ENCODE assay signal across 8 mouse cellular contexts in genomic region chr11:31671354-31672169, GRCm38 (mm10). TPM values are rescaled to one million over a fixed set of nuclear protein-coding genes. Genes with fewer than 3 reads are reported as not detected.
DNase-seq lines count a peak whose midpoint lies in the region; ATAC-seq lines count a peak whose summit lies in the region.

TSS of gene Bod1 (minus strand) at chr11:31671885.

- H3K4me1 ChIP-seq in hindbrain, embryonic 13.5 days (replicated peaks), result peaks cover 23% of the 10 kb centered on the region

- no peaks in the 10 kb centered on the region for H3K9me3 ChIP-seq in hindbrain, embryonic 13.5 days

- no peaks in the 10 kb centered on the region for H3K27me3 ChIP-seq in hindbrain, embryonic 13.5 days

- peaks cover 34% of the 10 kb centered on the region for H3K36me3 ChIP-seq in hindbrain, embryonic 13.5 days

- H3K9ac ChIP-seq in hindbrain, embryonic 13.5 days, result peak within 1 kb of the TSS; percentile 96

- under 1% methylated on average over 68 of the region's 76 CpGs for WGBS in hindbrain, embryonic 13.5 days

- peak within 1 kb of the TSS; percentile 64 for H3K4me2 ChIP-seq in hindbrain, embryonic 13.5 days

- peak within 1 kb of the TSS; percentile 82 for H3K27ac ChIP-seq in hindbrain, embryonic 13.5 days

- DNase-seq in NIH3T3 (ENCODE audit: low read depth), result peak; percentile 97
- DNase-seq in cerebellum, postnatal 10 days, result peak; percentile 95 to 97
- peak; percentile 91 to 93 for DNase-seq in frontal cortex, postnatal 14 days (ENCODE audit: low spot score in 2 of 2)
- DNase-seq in layer of hippocampus, postnatal 25 days (ENCODE audit: extremely low spot score in 1 of 2, low spot score in 1 of 2), result peak; percentile 82 to 84
- DNase-seq in lung, postnatal 25 days (ENCODE audit: low spot score), result peak; percentile 96
- peak; percentile 96 for DNase-seq in retina, embryonic 14.5 days (ENCODE audit: low spot score)
- peak; percentile 91 for DNase-seq in thymus, postnatal 4 days

- peak; percentile 96 for ATAC-seq in hindbrain, embryonic 13.5 days (ENCODE audit: low FRiP score)

- peak within 1 kb of the TSS; percentile 89 for H3K4me3 ChIP-seq in hindbrain, embryonic 13.5 days

RNA-seq across cellular contexts. Expression of gene Bod1, which starts in this region (rescaled TPM):
- polyA plus RNA-seq in hindbrain, embryonic 13.5 days (2015; fragmentation: Nextera tagmentation; extraction: Ambion mirVana), result 152 and 153 TPM in 2 replicates
- 100 to 1,000 TPM in 1 of 2 experiments, 10 to 100 TPM in 1; 88.3 to 105 TPM for total RNA-seq in layer of hippocampus, postnatal 25 days (2021)

Comparison
In these comparisons a context has a peak if more than half of its experiments do, and no peak if none do; other contexts are left out.
1. Peak in every context shown above with its lines: DNase-seq, ATAC-seq, H3K4me3 ChIP-seq and H3K27ac ChIP-seq.